8 mouse cellular contexts compared by ENCODE assay signal in genomic region chr7:126832036-126832598, GRCm38 (mm10). TPM values are rescaled to one million over a fixed set of nuclear protein-coding genes. Genes with fewer than 3 reads are reported as not detected.
DNase-seq lines count a peak whose midpoint lies in the region; ATAC-seq and TF ChIP-seq lines count a peak whose summit lies in the region.

No protein-coding gene starts in this region.

- H3K4me1 ChIP-seq in hindbrain, postnatal 0 days (ENCODE audit: insufficient read depth, low read length), result no peaks in the 10 kb centered on the region

- no peaks in the 10 kb centered on the region for H3K27me3 ChIP-seq in hindbrain, postnatal 0 days (ENCODE audit: insufficient read depth, low read length)

- peak overlapping the region; percentile 55 for H3K4me3 ChIP-seq in gastrocnemius, adult 2 months
- peak overlapping the region; percentile 23; the same call in 1 of the 2 replicates for H3K4me3 ChIP-seq in hindbrain, postnatal 0 days (ENCODE audit: low read length)

- H3K27ac ChIP-seq in gastrocnemius, adult 2 months, result 0 out of 2 replicates have a peak overlapping the region, but pooled peaks have one; percentile 0
- no peak overlapping the region for H3K27ac ChIP-seq in hindbrain, postnatal 0 days

- ATAC-seq in activated CD4-positive, CD25-positive, alpha-beta regulatory T cell, adult 4 months, result peak; percentile 85
- peak; percentile 79 for ATAC-seq in hindbrain, postnatal 0 days

- H3K9me3 ChIP-seq in hindbrain, postnatal 0 days (ENCODE audit: low read length), result no peaks in the 10 kb centered on the region

- intact Hi-C loops in gastrocnemius, adult 2 months (cut with DNase I), result loop anchor here (2.0 kb wide), 1 partner anchor 273 kb away; no protein-coding TSS in a partner anchor

- 1% methylated on average over 21 of the region's 21 CpGs for WGBS in hindbrain, postnatal 0 days

- peak; percentile 85 for TF ChIP-seq CTCF in gastrocnemius, adult 2 months (IDR thresholded peaks at IDR 0.05)
- TF ChIP-seq CTCF in hindbrain, postnatal 0 days (IDR thresholded peaks at IDR 0.05; ENCODE audit: low read depth), result peak; percentile 90

- H3K4me2 ChIP-seq in hindbrain, postnatal 0 days (ENCODE audit: low read depth, low read length), result peak overlapping the region; percentile 51

- no peak overlapping the region for H3K9ac ChIP-seq in hindbrain, postnatal 0 days (replicated peaks; ENCODE audit: low read length)

- H3K36me3 ChIP-seq in hindbrain, postnatal 0 days (ENCODE audit: insufficient read depth, low read length), result peaks cover 5% of the 10 kb centered on the region; the same call in 1 of the 2 replicates

- peak; percentile 64 to 84 for DNase-seq in cerebellum, postnatal 4 days (ENCODE audit: low spot score in 2 of 2)
- DNase-seq in gastrocnemius, adult 2 months, result peak; percentile 83
- DNase-seq in hindbrain, postnatal 0 days (ENCODE audit: low spot score), result peak; percentile 88
- peak; percentile 75 for DNase-seq in left cerebral cortex, adult 11 months (ENCODE audit: low spot score)
- DNase-seq in lung, postnatal 36 days, result peak; percentile 91
- peak; percentile 81 for DNase-seq in right cerebral cortex, adult 18-20 months
- DNase-seq in urinary bladder, postnatal 36 days (ENCODE audit: low spot score in 2 of 2), result peak; percentile 55 to 57

RNA-seq across cellular contexts. Expression of gene 4930451I11Rik, which starts 0.7 kb away (rescaled TPM):
- not detected for polyA plus RNA-seq in activated CD4-positive, CD25-positive, alpha-beta regulatory T cell, adult 4 months (2017; shearing (Covaris generic))
- total RNA-seq in gastrocnemius, adult 2 months (2021), result not detected
- not detected in 2 replicates for total RNA-seq in hindbrain, postnatal 0 days (2014; rRNA removed)
- 0.54 TPM in 1 of 2 replicates, not detected in the other for polyA plus RNA-seq in hindbrain, postnatal 0 days (2015; fragmentation: Nextera tagmentation; extraction: Ambion mirVana)

RNA-seq across cellular contexts. Expression of gene Doc2a, which starts 15.1 kb away (rescaled TPM):
- polyA plus RNA-seq in activated CD4-positive, CD25-positive, alpha-beta regulatory T cell, adult 4 months (2017; shearing (Covaris generic)), result not detected
- total RNA-seq in gastrocnemius, adult 2 months (2021), result not detected
- total RNA-seq in hindbrain, postnatal 0 days (2014; rRNA removed), result 40.5 and 57.3 TPM in 2 replicates
- polyA plus RNA-seq in hindbrain, postnatal 0 days (2015; fragmentation: Nextera tagmentation; extraction: Ambion mirVana), result 31.3 and 37.6 TPM in 2 replicates

RNA-seq across cellular contexts. Expression of gene Hirip3, which starts 29.7 kb away (rescaled TPM):
- polyA plus RNA-seq in activated CD4-positive, CD25-positive, alpha-beta regulatory T cell, adult 4 months (2017; shearing (Covaris generic)), result 10 to 100 TPM; 10.5 to 18.4 TPM
- 1 to 10 TPM; 5.3 to 6.3 TPM for total RNA-seq in gastrocnemius, adult 2 months (2021)
- 4.3 and 9.4 TPM in 2 replicates for total RNA-seq in hindbrain, postnatal 0 days (2014; rRNA removed)
- 20.6 and 21.1 TPM in 2 replicates for polyA plus RNA-seq in hindbrain, postnatal 0 days (2015; fragmentation: Nextera tagmentation; extraction: Ambion mirVana)

RNA-seq across cellular contexts. Expression of gene Ino80e, which starts 30.1 kb away (rescaled TPM):
- polyA plus RNA-seq in activated CD4-positive, CD25-positive, alpha-beta regulatory T cell, adult 4 months (2017; shearing (Covaris generic)), result 10 to 100 TPM; 54.8 to 82.2 TPM
- total RNA-seq in gastrocnemius, adult 2 months (2021), result 10 to 100 TPM in 1 of 2 experiments, 1 to 10 TPM in 1; 8.7 to 12.9 TPM
- 61.0 and 66.9 TPM in 2 replicates for total RNA-seq in hindbrain, postnatal 0 days (2014; rRNA removed)
- 85.2 and 85.5 TPM in 2 replicates for polyA plus RNA-seq in hindbrain, postnatal 0 days (2015; fragmentation: Nextera tagmentation; extraction: Ambion mirVana)

RNA-seq across cellular contexts. Expression of gene Fam57b, which starts 34.6 kb away (rescaled TPM):
- not detected for polyA plus RNA-seq in activated CD4-positive, CD25-positive, alpha-beta regulatory T cell, adult 4 months (2017; shearing (Covaris generic))
- 10 to 100 TPM; 61.1 to 64.6 TPM for total RNA-seq in gastrocnemius, adult 2 months (2021)
- 40.1 and 44.8 TPM in 2 replicates for total RNA-seq in hindbrain, postnatal 0 days (2014; rRNA removed)
- polyA plus RNA-seq in hindbrain, postnatal 0 days (2015; fragmentation: Nextera tagmentation; extraction: Ambion mirVana), result 40.7 and 44.3 TPM in 2 replicates

Comparison
In these comparisons a context has a peak if more than half of its experiments do, and no peak if none do; other contexts are left out.
1. RNA of gene Doc2a, which starts 15.1 kb away (total RNA-seq): 40.5 to 57.3 TPM in hindbrain, postnatal 0 days; not detected in gastrocnemius, adult 2 months; every median in the first group is over 10 times any median in the second.
2. Peak in every context shown above with its lines, with median percentiles within 50 percentile points of each other: DNase-seq.